Mouse (Mus musculus) neural tube, embryonic 15.5 days (tissue): ENCODE data around the gene Commd8. TPM values are rescaled to one million over a fixed set of nuclear protein-coding genes. Genes with fewer than 3 reads are reported as not detected.

Source experiments
- ATAC-seq: fragments of 200-750 bp; cut with Nextera tagmentation; 2 replicates; pipeline ENCODE4 v1.8.0; 2017; ENCODE audit warnings: mild to moderate bottlenecking, moderate TSS enrichment, moderate library complexity; ENCODE audit not compliant: low FRiP score
- H3K27ac ChIP-seq: fragments of 300-500 bp; sonication (generic); replicated peaks from 2 replicates; pipeline ENCODE4 v1.5.1; 2015; ENCODE audit warnings: mild to moderate bottlenecking, inconsistent platforms
- H3K27me3 ChIP-seq: fragments of 300-500 bp; sonication (generic); replicated peaks from 2 replicates; pipeline ENCODE4 v1.6.1; 2015; ENCODE audit warnings: inconsistent platforms
- H3K36me3 ChIP-seq: fragments of 300-500 bp; sonication (generic); 2 replicates; pipeline ENCODE4 v1.6.1; 2015; ENCODE audit warnings: inconsistent platforms
- H3K4me1 ChIP-seq: fragments of 300-500 bp; sonication (generic); 2 replicates; pipeline ENCODE4 v1.6.1; 2015; ENCODE audit warnings: inconsistent platforms
- H3K4me2 ChIP-seq: fragments of 300-500 bp; sonication (generic); 2 replicates; pipeline ENCODE4 v1.6.1; 2015; ENCODE audit warnings: inconsistent platforms, mild to moderate bottlenecking, moderate library complexity
- H3K4me3 ChIP-seq: fragments of 300-500 bp; sonication (generic); replicated peaks from 2 replicates; pipeline ENCODE4 v1.5.1; 2015; ENCODE audit warnings: mild to moderate bottlenecking, inconsistent platforms
- H3K9ac ChIP-seq: fragments of 300-500 bp; sonication (generic); replicated peaks from 2 replicates; pipeline ENCODE4 v1.6.1; 2015; ENCODE audit warnings: mild to moderate bottlenecking, inconsistent platforms
- H3K9me3 ChIP-seq: fragments of 300-500 bp; sonication (generic); replicated peaks from 2 replicates; pipeline ENCODE4 v1.6.1; 2016; ENCODE audit warnings: inconsistent platforms
- WGBS: fragments of 180-500 bp; shearing (Covaris S2); methylation state at CpG from one replicate; pipeline ENCODE4 v1.1.7; 2015; ENCODE audit warnings: mixed read lengths; 5-methylcytosine and 5-hydroxymethylcytosine counted together
- polyA plus RNA-seq: library from polyadenylated mRNA; unstranded; fragments of >200 nt; fragmentation: Nextera tagmentation; extraction: Ambion mirVana; gene quantifications from 2 replicates; pipeline ENCODE4 v1.2.1, GENCODE M21; 2015

The Commd8 gene
- polyA plus RNA-seq = 142 and 152 TPM in 2 replicates

- Histone ChIP-seq H3K27ac (peak within 1 kb of the TSS; percentile 83), H3K9ac (peak within 1 kb of the TSS; percentile 86), H3K27me3 (no peaks in the 10 kb centered on the region), H3K4me1 (peaks cover 21% of the 10 kb centered on the region), H3K9me3 (no peaks in the 10 kb centered on the region), H3K4me2 (peak within 1 kb of the TSS; percentile 76), H3K4me3 (peak within 1 kb of the TSS; percentile 74), H3K36me3 (peaks cover 8% of the 10 kb centered on the region)
- peak; percentile 96 for ATAC-seq
- under 1% methylated on average over 38 of the region's 38 CpGs for WGBS
These were observed at the start of gene Commd8 for GRCm38 (mm10) chr5:72167594-72168284. Gene Commd8 (minus strand): TSS chr5:72168189.

- Histone ChIP-seq H3K4me2 (no peak overlapping the region), H3K9me3 (no peaks in the 10 kb centered on the region), H3K4me3 (no peak overlapping the region), H3K9ac (no peak overlapping the region), H3K36me3 (no peaks in the 10 kb centered on the region), H3K4me1 (no peaks in the 10 kb centered on the region), H3K27ac (no peak overlapping the region), H3K27me3 (no peaks in the 10 kb centered on the region)
- ATAC-seq = no peak
- WGBS = 85% methylated on average over 18 of the region's 18 CpGs
These were observed 43.8 kb upstream of the Commd8 start for GRCm38 (mm10) chr5:72211741-72212140.

- Histone ChIP-seq H3K27ac (no peak overlapping the region), H3K9ac (no peak overlapping the region), H3K4me1 (no peaks in the 10 kb centered on the region), H3K4me3 (no peak overlapping the region), H3K9me3 (no peaks in the 10 kb centered on the region), H3K27me3 (no peaks in the 10 kb centered on the region), H3K4me2 (no peak overlapping the region), H3K36me3 (no peaks in the 10 kb centered on the region)
- ATAC-seq = no peak
- 57% methylated on average over 5 of the region's 5 CpGs for WGBS
These were observed 42.8 kb upstream of the Commd8 start for GRCm38 (mm10) chr5:72210812-72211139.

GRCm38 (mm10) chr5:72210123-72210811 is 42.3 kb upstream of the Commd8 start:
- 68% methylated on average over 13 of the region's 13 CpGs for WGBS
- no peak for ATAC-seq

GRCm38 (mm10) chr5:72208515-72208914 is 40.5 kb upstream of the Commd8 start:
- WGBS = 97% methylated on average over 1 of the region's 1 CpGs
- H3K4me3 ChIP-seq = no peak overlapping the region
- H3K27ac ChIP-seq = no peak overlapping the region

More at GRCm38 (mm10) chr5:72210123-72210811, 42.3 kb upstream of the Commd8 start:
- Histone ChIP-seq H3K27ac (no peak overlapping the region), H3K4me1 (no peaks in the 10 kb centered on the region), H3K4me3 (no peak overlapping the region), H3K9me3 (no peaks in the 10 kb centered on the region), H3K27me3 (no peaks in the 10 kb centered on the region), H3K4me2 (no peak overlapping the region), H3K36me3 (no peaks in the 10 kb centered on the region), H3K9ac (no peak overlapping the region)

GRCm38 (mm10) chr5:72205271-72205670 is 37.3 kb upstream of the Commd8 start:
- Histone ChIP-seq H3K27ac (no peak overlapping the region), H3K4me1 (peaks cover 11% of the 10 kb centered on the region), H3K9me3 (no peaks in the 10 kb centered on the region), H3K9ac (no peak overlapping the region), H3K4me3 (no peak overlapping the region), H3K4me2 (no peak overlapping the region), H3K27me3 (no peaks in the 10 kb centered on the region; the same call in 1 of the 2 replicates), H3K36me3 (no peaks in the 10 kb centered on the region)
- no peak for ATAC-seq
- WGBS = 93% methylated on average over 5 of the region's 5 CpGs

More at GRCm38 (mm10) chr5:72208515-72208914, 40.5 kb upstream of the Commd8 start:
- no peak overlapping the region for H3K9ac ChIP-seq
- no peak overlapping the region for H3K4me2 ChIP-seq
- ATAC-seq = no peak
- H3K36me3 ChIP-seq = no peaks in the 10 kb centered on the region
- no peaks in the 10 kb centered on the region; the same call in 1 of the 2 replicates for H3K27me3 ChIP-seq
- H3K9me3 ChIP-seq = no peaks in the 10 kb centered on the region
- peaks cover 10% of the 10 kb centered on the region for H3K4me1 ChIP-seq

GRCm38 (mm10) chr5:72204507-72204906 is 36.5 kb upstream of the Commd8 start:
- H3K27me3 ChIP-seq = no peaks in the 10 kb centered on the region; the same call in 1 of the 2 replicates
- H3K4me3 ChIP-seq = no peak overlapping the region
- H3K4me1 ChIP-seq = peaks cover 11% of the 10 kb centered on the region
- H3K27ac ChIP-seq = no peak overlapping the region
- no peaks in the 10 kb centered on the region for H3K9me3 ChIP-seq
- no peak overlapping the region for H3K9ac ChIP-seq
- H3K36me3 ChIP-seq = no peaks in the 10 kb centered on the region
- WGBS = 77% methylated on average over 2 of the region's 2 CpGs
- ATAC-seq = no peak
- H3K4me2 ChIP-seq = peak overlapping the region; percentile 75

- Histone ChIP-seq H3K27ac (peak overlapping the region; percentile 7; the same call in 1 of the 2 replicates), H3K36me3 (no peaks in the 10 kb centered on the region), H3K27me3 (no peaks in the 10 kb centered on the region; the same call in 1 of the 2 replicates), H3K4me2 (peak overlapping the region; percentile 75), H3K4me3 (peak overlapping the region; percentile 56), H3K9me3 (no peaks in the 10 kb centered on the region), H3K9ac (peak overlapping the region; percentile 52), H3K4me1 (peaks cover 11% of the 10 kb centered on the region)
- WGBS = 12% methylated on average over 10 of the region's 10 CpGs
- peak; percentile 51 for ATAC-seq
These were observed 35.7 kb upstream of the Commd8 start for GRCm38 (mm10) chr5:72203734-72204073.

GRCm38 (mm10) chr5:72203028-72203733 is 35.2 kb upstream of the Commd8 start:
- peak; percentile 98 for ATAC-seq
- peak overlapping the region; percentile 56 for H3K4me3 ChIP-seq
- peaks cover 11% of the 10 kb centered on the region for H3K4me1 ChIP-seq
- H3K4me2 ChIP-seq = peak overlapping the region; percentile 75
- peak overlapping the region; percentile 7 for H3K27ac ChIP-seq
- no peaks in the 10 kb centered on the region for H3K36me3 ChIP-seq
- H3K9ac ChIP-seq = peak overlapping the region; percentile 52
- H3K27me3 ChIP-seq = no peaks in the 10 kb centered on the region; the same call in 1 of the 2 replicates
- WGBS = under 1% methylated on average over 32 of the region's 32 CpGs
- no peaks in the 10 kb centered on the region for H3K9me3 ChIP-seq

- Histone ChIP-seq H3K4me2 (no peak overlapping the region; the same call in 1 of the 2 replicates), H3K9ac (no peak overlapping the region), H3K4me1 (peaks cover 11% of the 10 kb centered on the region), H3K9me3 (no peaks in the 10 kb centered on the region), H3K36me3 (no peaks in the 10 kb centered on the region), H3K27me3 (no peaks in the 10 kb centered on the region; the same call in 1 of the 2 replicates), H3K4me3 (no peak overlapping the region), H3K27ac (no peak overlapping the region)
- 48% methylated on average over 10 of the region's 10 CpGs for WGBS
- ATAC-seq = no peak
These were observed 34.0 kb upstream of the Commd8 start for GRCm38 (mm10) chr5:72202016-72202415.

GRCm38 (mm10) chr5:72201600-72201999 is 33.6 kb upstream of the Commd8 start:
- no peak overlapping the region for H3K9ac ChIP-seq
- H3K4me2 ChIP-seq = no peak overlapping the region; the same call in 1 of the 2 replicates
- peaks cover 11% of the 10 kb centered on the region for H3K4me1 ChIP-seq
- no peak for ATAC-seq
- H3K36me3 ChIP-seq = no peaks in the 10 kb centered on the region
- WGBS = 35% methylated on average over 7 of the region's 7 CpGs
- H3K9me3 ChIP-seq = no peaks in the 10 kb centered on the region
- H3K27ac ChIP-seq = no peak overlapping the region
- no peaks in the 10 kb centered on the region; the same call in 1 of the 2 replicates for H3K27me3 ChIP-seq
- H3K4me3 ChIP-seq = no peak overlapping the region
